Mouse (Mus musculus) heart, embryonic 10.5 days (tissue): ENCODE results near the gene Slc1a7. TPM values are rescaled to one million over a fixed set of nuclear protein-coding genes. Genes with fewer than 3 reads are reported as not detected.

Experiments
- DNase-seq: peaks from one replicate; pipeline ENCODE4 v3.0.0-alpha.2; 2017; ENCODE audit warnings: low spot score
- H3K27ac ChIP-seq: fragments of 300-500 bp; sonication (generic); 2 replicates; pipeline ENCODE4 v1.5.1; 2016; ENCODE audit warnings: mild to moderate bottlenecking
- H3K27me3 ChIP-seq: fragments of 300-500 bp; sonication (generic); 2 replicates; pipeline ENCODE4 v1.6.1; 2016; ENCODE audit warnings: mild to moderate bottlenecking; ENCODE audit not compliant: poor library complexity, insufficient read depth, severe bottlenecking
- H3K36me3 ChIP-seq: fragments of 300-500 bp; sonication (generic); 2 replicates; pipeline ENCODE4 v1.6.1; 2016; ENCODE audit warnings: mild to moderate bottlenecking, moderate library complexity
- H3K4me1 ChIP-seq: fragments of 300-500 bp; sonication (generic); 2 replicates; pipeline ENCODE4 v1.6.1; 2016; ENCODE audit warnings: mild to moderate bottlenecking
- H3K4me3 ChIP-seq: fragments of 300-500 bp; sonication (generic); 2 replicates; pipeline ENCODE4 v1.5.1; 2016; ENCODE audit warnings: mild to moderate bottlenecking, moderate library complexity
- H3K9me3 ChIP-seq: fragments of 300-500 bp; sonication (generic); 2 replicates; pipeline ENCODE4 v1.6.1; 2016; ENCODE audit warnings: mild to moderate bottlenecking, moderate library complexity
- WGBS: fragments of 180-500 bp; shearing (Covaris S2); methylation state at CpG from one replicate; pipeline ENCODE4 v1.1.7; 2016; 5-methylcytosine and 5-hydroxymethylcytosine counted together
- polyA plus RNA-seq: library from polyadenylated mRNA; unstranded; fragments of >200 nt; fragmentation: Nextera tagmentation; extraction: Ambion mirVana; gene quantifications from 2 replicates; pipeline ENCODE4 v1.2.1, GENCODE M21; 2016

Gene Slc1a7
- polyA plus RNA-seq = not detected in 2 replicates

DNA sequence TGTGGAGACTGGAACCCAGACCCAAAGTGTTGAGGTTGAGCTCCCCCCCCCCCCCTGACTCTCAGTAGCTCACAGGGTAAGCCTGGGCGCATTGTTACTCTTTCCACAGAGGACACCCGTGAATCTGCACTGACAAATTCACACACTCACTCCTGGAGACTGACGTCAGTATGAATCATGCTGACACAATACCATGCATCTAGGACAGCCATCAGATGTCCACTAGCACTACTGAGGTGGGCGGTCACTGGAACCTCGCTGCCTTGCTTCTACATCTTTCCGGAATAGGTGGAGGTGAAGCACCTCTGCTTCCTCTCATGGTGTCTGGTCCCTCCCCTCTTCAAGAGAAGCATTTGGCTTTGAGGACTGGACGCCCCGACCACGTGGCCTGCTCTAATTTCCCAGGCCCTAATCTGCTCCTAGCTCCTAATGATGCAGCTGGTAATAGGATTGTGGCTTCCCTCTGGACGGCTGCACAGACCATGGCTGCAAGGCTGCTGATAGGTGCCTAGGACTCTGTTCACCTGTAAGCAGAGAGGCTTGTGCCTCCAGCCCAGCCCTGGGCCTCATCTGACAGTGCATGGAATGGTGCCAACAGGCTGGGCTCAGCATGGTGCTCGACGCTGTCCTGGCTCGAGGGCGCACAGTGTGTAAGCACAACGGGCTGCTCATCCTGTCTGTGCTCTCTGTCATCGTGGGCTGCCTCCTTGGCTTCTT, at the start of gene Slc1a7:
TSS of gene Slc1a7 (plus strand) at position 367 of the 717 bp plus-strand sequence.
- whole genome bisulfite sequencing = 78% methylated on average over 16 of the region's 16 CpGs
- Histone ChIP-seq H3K9me3 (no peaks in the 10 kb centered on the region), H3K4me3 (no peak within 1 kb of the TSS), H3K27ac (no peak within 1 kb of the TSS), H3K27me3 (peaks cover 11% of the 10 kb centered on the region; the same call in 1 of the 2 replicates), H3K4me1 (peaks cover 25% of the 10 kb centered on the region), H3K36me3 (no peaks in the 10 kb centered on the region)
- DNase-seq = no peak

DNA sequence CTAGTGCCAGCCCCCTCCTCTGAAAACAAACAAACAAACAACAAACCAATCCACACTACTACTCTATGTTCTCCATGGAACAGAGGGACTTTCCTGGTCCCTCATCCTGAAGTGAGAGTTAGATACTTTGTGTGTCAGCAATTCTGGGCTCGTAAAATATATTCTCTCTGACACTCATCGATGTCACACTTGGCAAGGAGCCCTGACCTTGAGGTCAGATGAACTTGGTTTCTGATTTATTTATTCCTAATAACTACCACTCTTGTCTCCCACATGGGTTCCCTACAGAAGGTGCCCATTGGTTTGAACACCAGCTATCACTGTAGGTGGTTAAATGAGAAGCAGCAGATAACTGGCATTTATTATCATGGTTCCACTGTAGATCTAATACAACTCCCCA, 47.8 kb upstream of the Slc1a7 start:
- Histone ChIP-seq H3K4me1 (peaks cover 28% of the 10 kb centered on the region), H3K36me3 (0 out of 2 replicates have a peak, but pooled peaks cover 6% of the 10 kb centered on the region), H3K27ac (no peak overlapping the region), H3K9me3 (no peaks in the 10 kb centered on the region), H3K4me3 (no peak overlapping the region), H3K27me3 (no peaks in the 10 kb centered on the region)
- no peak for DNase-seq
- WGBS = 89% methylated on average over 2 of the region's 2 CpGs

DNA sequence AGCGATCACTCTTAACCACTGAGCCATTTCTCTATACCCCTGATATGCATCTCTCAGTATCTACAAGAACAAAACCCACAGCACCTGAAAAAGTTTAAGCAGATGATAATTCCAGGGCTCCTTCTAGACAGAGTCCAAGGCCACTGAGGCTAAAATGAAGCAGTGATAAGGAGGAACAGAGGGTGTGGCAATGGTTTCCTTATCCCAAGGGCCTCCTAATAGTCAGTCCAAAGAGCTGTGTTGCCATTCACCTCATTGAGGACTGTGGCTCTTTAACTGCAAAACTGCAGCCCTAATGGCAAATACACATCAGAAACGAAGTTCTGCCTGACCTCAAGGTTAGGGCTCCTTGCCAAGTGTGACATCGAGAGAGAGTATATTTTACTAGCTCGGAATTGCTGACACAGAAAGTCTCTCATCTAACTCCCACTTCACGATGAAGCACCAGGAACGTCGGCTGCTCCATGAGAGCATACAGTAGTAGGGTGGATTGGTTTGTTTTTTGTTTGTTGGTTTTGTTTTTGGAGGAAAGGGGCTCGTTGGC, 46.9 kb upstream of the Slc1a7 start:
- Histone ChIP-seq H3K27ac (no peak overlapping the region), H3K27me3 (no peaks in the 10 kb centered on the region), H3K4me1 (peaks cover 28% of the 10 kb centered on the region), H3K9me3 (no peaks in the 10 kb centered on the region), H3K36me3 (0 out of 2 replicates have a peak, but pooled peaks cover 6% of the 10 kb centered on the region), H3K4me3 (no peak overlapping the region)
- no peak for DNase-seq
- WGBS = 79% methylated on average over 8 of the region's 8 CpGs

DNA sequence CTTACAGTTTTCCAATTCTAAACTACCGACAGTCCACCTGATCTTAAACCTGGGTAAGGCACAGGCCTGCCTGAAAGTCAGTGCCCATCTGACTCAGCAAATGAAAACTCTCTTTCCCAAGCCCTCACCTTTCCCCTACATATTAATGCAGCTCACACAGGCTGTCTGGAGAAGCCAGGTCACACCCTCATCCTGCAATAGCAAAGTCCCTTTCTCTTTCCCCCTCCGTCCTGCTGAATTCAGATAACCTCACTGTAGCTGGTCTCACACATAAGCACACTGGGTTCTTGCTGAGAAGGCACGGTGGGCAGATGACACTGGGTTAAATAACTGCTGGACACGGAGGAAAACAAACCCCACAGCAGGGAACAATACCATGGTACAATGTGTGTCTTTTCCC, 46.2 kb upstream of the Slc1a7 start:
- 70% methylated on average over 4 of the region's 4 CpGs for WGBS
- H3K27me3 ChIP-seq = no peaks in the 10 kb centered on the region
- 0 out of 2 replicates have a peak, but pooled peaks cover 6% of the 10 kb centered on the region for H3K36me3 ChIP-seq
- peak overlapping the region; percentile 93; the same call in 1 of the 2 replicates for H3K4me3 ChIP-seq
- H3K9me3 ChIP-seq = no peaks in the 10 kb centered on the region
- peaks cover 28% of the 10 kb centered on the region for H3K4me1 ChIP-seq
- no peak for DNase-seq
- peak overlapping the region; percentile 56 for H3K27ac ChIP-seq

DNA sequence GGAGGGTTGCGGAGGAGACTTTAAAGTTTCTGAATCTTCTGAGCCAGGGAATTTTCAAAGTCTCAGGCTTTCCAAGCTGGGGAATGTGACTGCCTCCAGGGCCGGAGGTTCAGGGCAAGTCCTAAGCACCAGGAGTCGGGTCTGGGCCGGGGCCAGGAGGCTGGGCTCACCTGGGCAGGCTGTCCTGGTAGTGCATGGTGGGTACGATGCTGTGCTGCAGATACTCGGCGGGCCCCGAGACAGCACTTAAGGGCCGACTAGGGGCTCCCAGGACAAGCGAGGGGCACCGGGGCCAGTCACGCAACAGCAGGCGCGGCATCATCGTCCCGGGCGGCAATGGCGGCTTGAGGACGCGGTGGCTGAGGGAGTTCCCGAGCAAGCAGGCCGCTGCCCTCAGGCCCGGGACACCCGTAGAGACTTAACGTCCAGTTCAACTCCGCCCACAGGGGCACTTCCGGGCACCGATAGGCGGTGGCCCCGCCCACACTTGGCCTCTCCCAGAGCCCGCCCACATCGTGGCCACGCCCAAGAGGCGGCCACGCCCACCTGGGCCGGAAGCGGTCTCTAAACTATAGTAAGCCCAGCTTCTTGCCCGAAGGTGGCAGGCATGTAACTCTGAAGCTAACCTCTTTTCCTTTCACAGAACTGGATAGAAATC, 44.9 kb upstream of the Slc1a7 start, which contains the start of gene Cpt2:
TSS of gene Cpt2 (minus strand) at position 466 of the 658 bp plus-strand sequence.
- Histone ChIP-seq H3K4me1 (peaks cover 28% of the 10 kb centered on the region), H3K27ac (peak within 1 kb of the TSS; percentile 95), H3K9me3 (no peaks in the 10 kb centered on the region), H3K27me3 (no peaks in the 10 kb centered on the region), H3K4me3 (peak within 1 kb of the TSS; percentile 93), H3K36me3 (0 out of 2 replicates have a peak, but pooled peaks cover 6% of the 10 kb centered on the region)
- 1% methylated on average over 38 of the region's 38 CpGs for WGBS
- DNase-seq = peak; percentile 98

DNA sequence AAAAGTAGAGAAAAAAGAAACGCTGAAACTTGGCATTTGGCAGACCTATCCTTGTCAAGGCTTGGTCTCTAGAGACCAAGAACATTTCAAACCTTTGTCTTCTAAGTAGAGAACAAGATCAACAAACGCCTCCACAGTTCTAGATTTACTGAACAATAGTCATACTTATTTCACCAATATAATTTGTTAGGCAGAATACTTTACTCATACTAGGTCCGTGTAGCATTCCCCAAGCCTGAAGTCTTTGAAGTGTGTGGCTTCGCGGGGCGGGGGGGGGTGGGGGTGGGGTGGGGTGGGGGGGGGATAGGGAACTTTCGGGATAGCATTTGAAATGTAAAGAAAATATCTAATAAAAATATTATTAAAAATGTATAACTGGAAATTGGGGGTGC, 44.3 kb upstream of the Slc1a7 start:
- Histone ChIP-seq H3K4me1 (peaks cover 28% of the 10 kb centered on the region), H3K27me3 (no peaks in the 10 kb centered on the region), H3K27ac (peak overlapping the region; percentile 95), H3K9me3 (no peaks in the 10 kb centered on the region), H3K4me3 (peak overlapping the region; percentile 93), H3K36me3 (0 out of 2 replicates have a peak, but pooled peaks cover 6% of the 10 kb centered on the region)
- 47% methylated on average over 7 of the region's 7 CpGs for WGBS
- DNase-seq = no peak

DNA sequence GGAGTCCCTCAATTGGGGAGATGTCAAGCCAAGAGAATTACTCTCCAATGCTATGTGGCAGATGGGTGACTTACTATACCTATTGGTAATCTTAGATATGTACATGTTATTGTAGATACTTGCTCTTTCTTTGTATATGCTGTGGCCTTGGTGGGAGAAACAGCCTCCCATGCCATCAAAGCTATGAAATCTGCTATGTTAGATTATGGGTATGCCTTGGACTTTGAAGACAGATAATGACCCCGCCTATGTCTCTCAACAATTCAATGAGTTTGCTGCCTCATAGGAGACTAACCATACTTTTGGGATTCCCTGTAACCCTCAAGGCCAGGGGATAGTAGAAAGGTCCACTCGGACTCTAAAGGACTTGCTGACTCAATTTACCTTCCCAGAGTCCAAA, 39.9 kb upstream of the Slc1a7 start:
- Histone ChIP-seq H3K4me3 (no peak overlapping the region), H3K4me1 (0 out of 2 replicates have a peak, but pooled peaks cover 4% of the 10 kb centered on the region), H3K9me3 (no peaks in the 10 kb centered on the region), H3K27me3 (no peaks in the 10 kb centered on the region), H3K36me3 (no peaks in the 10 kb centered on the region), H3K27ac (no peak overlapping the region)
- DNase-seq = no peak
- 65% methylated on average over 2 of the region's 2 CpGs for WGBS

DNA sequence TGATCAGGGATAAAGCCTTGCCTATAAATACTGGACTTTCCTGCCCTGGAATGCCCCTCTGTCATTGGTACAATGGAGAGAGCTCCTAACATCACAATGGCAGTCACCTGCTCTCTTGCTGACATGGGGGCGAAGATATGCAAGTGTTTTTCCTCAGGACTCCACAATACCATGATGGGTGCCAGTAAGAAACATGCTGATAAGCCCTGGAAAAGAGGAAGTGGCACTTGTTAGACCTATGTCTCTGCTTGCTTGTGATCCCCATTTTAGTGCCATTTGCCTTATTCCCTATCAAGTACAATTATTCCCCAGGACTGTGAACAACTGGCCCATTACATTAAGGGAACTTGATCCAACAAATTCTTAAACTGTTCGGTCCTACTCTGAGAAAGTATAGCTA, 39.4 kb upstream of the Slc1a7 start:
- no peaks in the 10 kb centered on the region for H3K9me3 ChIP-seq
- no peak overlapping the region for H3K27ac ChIP-seq
- 75% methylated on average over 2 of the region's 2 CpGs for WGBS
- H3K36me3 ChIP-seq = no peaks in the 10 kb centered on the region
- no peaks in the 10 kb centered on the region for H3K4me1 ChIP-seq
- H3K4me3 ChIP-seq = no peak overlapping the region
- H3K27me3 ChIP-seq = no peaks in the 10 kb centered on the region
- no peak for DNase-seq

DNA sequence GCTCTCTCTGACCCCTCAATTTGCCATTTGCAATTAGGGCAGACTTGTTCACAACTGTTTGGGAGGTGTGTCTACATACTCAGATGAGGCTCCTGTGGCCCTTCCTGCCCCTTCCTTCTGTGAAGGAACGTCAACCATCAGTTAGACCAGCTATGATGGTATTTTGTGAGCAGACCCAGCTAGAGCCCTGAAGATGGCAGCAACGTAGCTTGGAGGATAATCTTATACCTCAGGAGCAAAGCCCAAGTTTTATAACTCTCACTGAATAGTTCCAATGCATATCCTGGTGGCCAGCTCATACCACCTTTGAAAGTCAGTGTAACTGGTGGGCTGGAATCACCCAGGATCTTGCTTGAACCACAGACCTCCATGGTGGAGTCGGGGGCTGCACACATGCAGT, 36.7 kb upstream of the Slc1a7 start:
- Histone ChIP-seq H3K4me3 (no peak overlapping the region), H3K4me1 (no peaks in the 10 kb centered on the region), H3K9me3 (no peaks in the 10 kb centered on the region), H3K27me3 (0 out of 2 replicates have a peak, but pooled peaks cover 3% of the 10 kb centered on the region), H3K27ac (no peak overlapping the region), H3K36me3 (no peaks in the 10 kb centered on the region)
- no peak for DNase-seq
- WGBS = 63% methylated on average over 3 of the region's 3 CpGs

DNA sequence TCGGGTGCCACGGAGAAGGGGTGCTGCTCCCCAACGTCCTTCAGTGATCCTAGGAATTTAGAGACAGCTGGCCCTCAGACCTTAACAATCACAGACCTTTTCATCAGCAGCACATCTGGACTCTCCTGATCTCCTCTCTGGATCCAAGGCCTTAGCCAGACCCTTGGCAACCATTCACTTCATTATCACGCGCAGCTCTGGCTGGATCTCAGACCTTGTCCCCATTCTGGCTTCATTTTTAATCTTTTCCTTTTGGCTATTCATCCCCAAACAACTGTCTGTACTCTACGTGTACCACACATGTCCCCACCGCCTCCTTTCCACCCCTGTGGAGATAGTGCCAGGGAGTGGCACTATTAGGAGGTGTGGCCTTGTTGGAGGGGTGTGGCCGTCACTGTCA, 34.9 kb upstream of the Slc1a7 start:
- Histone ChIP-seq H3K9me3 (no peaks in the 10 kb centered on the region), H3K27me3 (0 out of 2 replicates have a peak, but pooled peaks cover 3% of the 10 kb centered on the region), H3K4me1 (no peaks in the 10 kb centered on the region), H3K27ac (no peak overlapping the region), H3K36me3 (no peaks in the 10 kb centered on the region), H3K4me3 (no peak overlapping the region)
- no peak for DNase-seq
- WGBS = 75% methylated on average over 8 of the region's 8 CpGs

DNA sequence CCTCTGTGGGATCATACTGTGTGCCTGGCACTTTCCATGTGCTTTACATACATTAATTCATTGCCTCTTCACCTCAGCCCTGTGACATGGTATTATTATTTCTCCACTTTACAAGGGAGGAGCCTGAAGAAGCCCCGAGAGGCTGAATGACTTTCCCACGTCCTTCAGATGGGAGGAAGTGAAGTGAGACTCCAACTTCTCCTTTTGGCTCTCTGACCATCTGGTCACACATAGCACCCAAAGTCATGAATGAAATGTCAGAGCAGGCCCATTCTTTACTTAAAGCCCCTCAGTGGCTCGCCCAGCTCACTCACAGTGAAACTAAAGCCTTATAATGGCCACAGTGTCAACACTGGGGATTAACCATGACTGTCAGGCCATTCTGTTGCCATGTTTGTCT, 32.9 kb upstream of the Slc1a7 start:
- Histone ChIP-seq H3K4me1 (no peaks in the 10 kb centered on the region), H3K27me3 (peaks cover 3% of the 10 kb centered on the region; the same call in 1 of the 2 replicates), H3K27ac (no peak overlapping the region), H3K9me3 (no peaks in the 10 kb centered on the region), H3K36me3 (no peaks in the 10 kb centered on the region), H3K4me3 (no peak overlapping the region)
- no peak for DNase-seq
- 68% methylated on average over 3 of the region's 3 CpGs for WGBS

DNA sequence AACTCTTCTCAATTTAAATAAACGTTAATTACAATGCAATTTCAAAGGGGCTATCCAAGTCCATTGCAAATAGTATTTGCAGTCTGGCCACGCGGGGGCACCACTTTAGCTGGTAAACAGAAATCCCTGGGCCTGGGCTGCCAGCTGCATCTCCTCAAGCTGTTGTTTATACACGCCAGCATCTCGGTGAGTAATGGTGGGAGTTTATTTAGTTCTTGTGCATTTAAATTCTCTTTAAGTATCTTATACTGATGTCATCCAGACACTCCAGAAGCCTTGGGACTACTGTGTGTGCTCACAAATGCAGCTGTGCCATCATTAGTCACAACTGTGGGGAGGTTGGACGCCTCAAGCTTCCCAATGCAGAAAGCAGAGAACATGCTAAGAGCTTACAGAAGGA, 30.8 kb upstream of the Slc1a7 start:
- peaks cover 3% of the 10 kb centered on the region; the same call in 1 of the 2 replicates for H3K27me3 ChIP-seq
- H3K9me3 ChIP-seq = no peaks in the 10 kb centered on the region
- DNase-seq = peak; percentile 81
- no peaks in the 10 kb centered on the region for H3K4me1 ChIP-seq
- H3K36me3 ChIP-seq = no peaks in the 10 kb centered on the region
- 26% methylated on average over 6 of the region's 6 CpGs for WGBS
- no peak overlapping the region for H3K27ac ChIP-seq
- no peak overlapping the region for H3K4me3 ChIP-seq

DNA sequence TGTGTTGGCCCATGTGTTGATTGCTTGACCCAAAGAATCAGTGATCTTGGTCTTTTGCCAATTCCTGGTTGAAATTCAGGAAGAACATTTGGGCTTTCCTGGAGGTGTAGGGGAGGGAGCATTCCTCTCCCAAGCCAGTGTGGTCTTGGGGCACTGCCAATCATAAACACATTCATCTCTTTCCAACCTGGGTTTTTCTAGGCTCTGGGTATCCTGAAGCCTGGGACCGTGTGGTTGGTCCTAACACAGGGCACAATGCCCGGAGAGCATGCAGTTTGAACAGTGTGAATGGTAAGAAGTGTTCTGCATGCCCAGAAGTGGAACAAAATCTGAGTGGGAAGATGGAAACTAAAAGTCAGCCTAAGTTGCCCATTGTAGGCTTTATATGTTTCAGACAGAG, 30.0 kb upstream of the Slc1a7 start:
- peaks cover 3% of the 10 kb centered on the region; the same call in 1 of the 2 replicates for H3K27me3 ChIP-seq
- H3K4me3 ChIP-seq = no peak overlapping the region
- H3K27ac ChIP-seq = no peak overlapping the region
- DNase-seq = no peak
- no peaks in the 10 kb centered on the region for H3K36me3 ChIP-seq
- H3K9me3 ChIP-seq = no peaks in the 10 kb centered on the region
- no peaks in the 10 kb centered on the region for H3K4me1 ChIP-seq
- WGBS = 73% methylated on average over 2 of the region's 2 CpGs
